Comparison of ENCODE assay signal across 9 mouse cellular contexts in the genomic region with DNA sequence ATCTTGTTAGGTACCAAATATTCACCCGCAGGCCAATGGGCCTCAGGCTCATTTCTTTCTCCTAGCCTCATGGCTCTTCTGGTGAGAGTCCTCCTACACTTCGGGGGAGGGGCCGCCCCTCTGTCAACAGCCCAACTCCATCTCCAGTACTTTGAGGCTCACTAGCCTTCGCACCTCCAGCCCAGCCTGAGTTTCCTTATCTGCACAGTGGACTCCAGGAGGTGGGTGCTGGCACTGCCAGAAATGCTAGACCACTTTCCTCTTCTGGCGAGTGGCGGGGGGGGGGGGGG. TPM values are rescaled to one million over a fixed set of nuclear protein-coding genes. Genes with fewer than 3 reads are reported as not detected.
DNase-seq lines count a peak whose midpoint lies in the region; ATAC-seq and TF ChIP-seq lines count a peak whose summit lies in the region.
"Had no signal": no experiment of that assay in that cellular context is flagged by ENCODE, and none has a peak within 500 bp of the region (broad histone marks: within the 10 kb centered on the region; RNA-seq: fewer than 3 reads in every experiment).

No protein-coding gene starts in this region.

- peaks cover 6% of the 10 kb centered on the region; the same call in 1 of the 2 replicates for H3K4me1 ChIP-seq in kidney, adult 2 months (ENCODE audit: control insufficient read depth, insufficient read depth, low read length)
- H3K4me1 ChIP-seq in embryonic facial prominence, embryonic 14.5 days (ENCODE audit: control insufficient read depth, insufficient read depth, low read length): peaks cover 50% of the 10 kb centered on the region
- H3K4me1 ChIP-seq in intestine, embryonic 15.5 days (replicated peaks): peaks cover 54% of the 10 kb centered on the region

- H3K9me3 ChIP-seq in embryonic facial prominence, embryonic 14.5 days (ENCODE audit: control insufficient read depth, low read length): no peaks in the 10 kb centered on the region
- no peaks in the 10 kb centered on the region for H3K9me3 ChIP-seq in intestine, embryonic 15.5 days

- no peak for ATAC-seq in embryonic facial prominence, embryonic 14.5 days (ENCODE audit: low read depth)
- ATAC-seq in intestine, embryonic 15.5 days: no peak

- peak overlapping the region; percentile 52; the same call in 1 of the 2 replicates for H3K4me2 ChIP-seq in embryonic facial prominence, embryonic 14.5 days (ENCODE audit: low read depth, low read length)
- H3K4me2 ChIP-seq in intestine, embryonic 15.5 days (replicated peaks): peak overlapping the region; percentile 51

- no peaks in the 10 kb centered on the region for H3K27me3 ChIP-seq in kidney, adult 2 months (replicated peaks; ENCODE audit: control insufficient read depth, insufficient read depth, low read length)
- no peaks in the 10 kb centered on the region for H3K27me3 ChIP-seq in embryonic facial prominence, embryonic 14.5 days (replicated peaks; ENCODE audit: control insufficient read depth, insufficient read depth, low read length)
- no peaks in the 10 kb centered on the region for H3K27me3 ChIP-seq in intestine, embryonic 15.5 days (replicated peaks)

- H3K9ac ChIP-seq in embryonic facial prominence, embryonic 14.5 days (ENCODE audit: low read depth, low read length): 0 out of 2 replicates have a peak overlapping the region, but pooled peaks have one; percentile 55
- H3K9ac ChIP-seq in intestine, embryonic 15.5 days: 0 out of 2 replicates have a peak overlapping the region, but pooled peaks have one; percentile 32

- 33% methylated on average over 5 of the region's 6 CpGs for WGBS in kidney, adult 2 months
- 13% methylated on average over 5 of the region's 6 CpGs for WGBS in embryonic facial prominence, embryonic 14.5 days
- 25% methylated on average over 4 of the region's 6 CpGs for WGBS in intestine, embryonic 15.5 days

- no peak for TF ChIP-seq POLR2A in kidney, adult 2 months (IDR thresholded peaks at IDR 0.05; ENCODE audit: low read depth, low read length)

- H3K36me3 ChIP-seq in kidney, adult 2 months (ENCODE audit: control insufficient read depth, insufficient read depth, low read length): no peaks in the 10 kb centered on the region
- H3K36me3 ChIP-seq in embryonic facial prominence, embryonic 14.5 days (ENCODE audit: control insufficient read depth, insufficient read depth, low read length): no peaks in the 10 kb centered on the region
- H3K36me3 ChIP-seq in intestine, embryonic 15.5 days: no peaks in the 10 kb centered on the region

- no peak overlapping the region for H3K4me3 ChIP-seq in kidney, adult 2 months (ENCODE audit: insufficient read depth, low read depth, low read length)
- no peak overlapping the region for H3K4me3 ChIP-seq in embryonic facial prominence, embryonic 14.5 days (ENCODE audit: low read depth, low read length)
- no peak overlapping the region for H3K4me3 ChIP-seq in intestine, embryonic 15.5 days (replicated peaks)

- intact Hi-C loops in left cerebral cortex, postnatal 10 days (cut with DNase I): no loop called here

- H3K27ac ChIP-seq in kidney, adult 2 months (ENCODE audit: insufficient read depth, low read depth, low read length): peak overlapping the region; percentile 51
- peak overlapping the region; percentile 73 for H3K27ac ChIP-seq in embryonic facial prominence, embryonic 14.5 days (replicated peaks; ENCODE audit: low read depth, low read length)
- peak overlapping the region; percentile 85 for H3K27ac ChIP-seq in intestine, embryonic 15.5 days

- no peak for TF ChIP-seq CTCF in kidney, adult 2 months (conservative IDR thresholded peaks at IDR 0.05; ENCODE audit: insufficient read depth, insufficient read length, low read depth, low read length)

- DNase-seq in kidney, adult 2 months: no peak
- no peak for DNase-seq in kidney, adult 11 months
- peak; percentile 65 for DNase-seq in Muller cell, postnatal 12 days (ENCODE audit: inconsistent ontology term)
- no peak for DNase-seq in embryonic facial prominence, embryonic 14.5 days (ENCODE audit: low spot score)
- no peak for DNase-seq in ovary, postnatal 36 days (ENCODE audit: low spot score)
- DNase-seq in urinary bladder, postnatal 36 days (ENCODE audit: low spot score in 2 of 2): no peak
- DNase-seq in left cerebral cortex, postnatal 10 days (ENCODE audit: extremely low spot score in 1 of 2, low spot score in 2 of 2): no peak
- DNase-seq: right cerebral cortex, postnatal 25 days had no signal

RNA-seq across cellular contexts. Expression of a gene that starts 10.9 kb away (rescaled TPM):
- polyA plus RNA-seq in kidney, adult 2 months (2012; rRNA removed): 1.2 and 1.3 TPM in 2 replicates
- polyA plus RNA-seq in embryonic facial prominence, embryonic 14.5 days (2014; fragmentation: Nextera tagmentation; extraction: Ambion mirVana): 0.96 and 1.7 TPM in 2 replicates
- polyA plus RNA-seq in intestine, embryonic 15.5 days (2015; fragmentation: Nextera tagmentation; extraction: Ambion mirVana): 0.63 and 0.72 TPM in 2 replicates
- 1 to 10 TPM; 3.1 to 4.8 TPM for total RNA-seq in left cerebral cortex, postnatal 10 days (2021)
